Mouse (Mus musculus) CH12.LX (cell line): ENCODE results near the gene Gatd1. TPM values are rescaled to one million over a fixed set of nuclear protein-coding genes. Genes with fewer than 3 reads are reported as not detected.

Source experiments
- DNase-seq: peaks from one replicate; pipeline ENCODE4 v3.0.0-alpha.2; 2013; ENCODE audit errors: extremely low read depth
- H3K27ac ChIP-seq: 2 replicates; pipeline ENCODE4 v1.5.1; 2012; ENCODE audit warnings: low read depth, mild to moderate bottlenecking, control low read depth, moderate library complexity; ENCODE audit not compliant: insufficient read depth
- H3K27me3 ChIP-seq: replicated peaks from 2 replicates; pipeline ENCODE3; 2012; ENCODE audit warnings: inconsistent platforms
- H3K36me3 ChIP-seq, 2 experiments: replicated peaks in 1 of 2; 2 replicates each; pipeline versions ENCODE3 to v1.6.1; 2012; ENCODE audit warnings: inconsistent platforms in 1 of 2, low read length in 1 of 2, mild to moderate bottlenecking in 1 of 2, mixed read lengths in 1 of 2, moderate library complexity in 1 of 2; ENCODE audit not compliant: control insufficient read depth in 1 of 2, insufficient read depth in 1 of 2
- H3K4me1 ChIP-seq, 2 experiments: 2 replicates each; pipeline ENCODE4 v1.6.1; 2012; ENCODE audit warnings: inconsistent platforms in 1 of 2, moderate library complexity in 1 of 2; ENCODE audit not compliant: insufficient read depth in 2 of 2, control insufficient read depth in 1 of 2
- H3K4me2 ChIP-seq: 2 replicates; pipeline ENCODE4 v1.6.1; 2012; ENCODE audit warnings: low read depth, mild to moderate bottlenecking, control low read depth; ENCODE audit not compliant: poor library complexity, insufficient read depth, severe bottlenecking
- H3K4me3 ChIP-seq, 3 experiments: fragments of 150-350 bp in 1 of 3; sonication (generic) in 1 of 3; replicated peaks in 1 of 3; 2 replicates each; pipeline versions ENCODE3 to v1.5.1; 2011 to 2012; ENCODE audit warnings: low read depth in 2 of 3, low read length in 2 of 3, mild to moderate bottlenecking in 2 of 3, moderate library complexity in 2 of 3, control low read depth in 1 of 3, improper control_type of control experiment in 1 of 3, inconsistent platforms in 1 of 3, mixed read lengths in 1 of 3; ENCODE audit not compliant: poor library complexity in 1 of 3
- H3K79me2 ChIP-seq: replicated peaks from 2 replicates; pipeline ENCODE4 v1.6.1; 2012; ENCODE audit warnings: mild to moderate bottlenecking, moderate library complexity; ENCODE audit not compliant: control insufficient read depth, poor library complexity, insufficient read depth, severe bottlenecking; ENCODE audit errors: extremely low read depth
- H3K9ac ChIP-seq: 2 replicates; pipeline ENCODE4 v1.6.1; 2012; ENCODE audit warnings: low read depth, mild to moderate bottlenecking, control low read depth, moderate library complexity; ENCODE audit not compliant: insufficient read depth
- H3K9me3 ChIP-seq: replicated peaks from 2 replicates; pipeline ENCODE3; 2012; ENCODE audit warnings: low read length, inconsistent platforms, mixed read lengths
- CHD1 ChIP-seq: IDR thresholded peaks from 2 replicates; pipeline ENCODE4 v1.6.1; 2012; ENCODE audit warnings: low read depth, low read length, improper control_type of control experiment, inconsistent platforms
- CHD2 ChIP-seq: IDR thresholded peaks from 2 replicates; pipeline ENCODE4 v1.6.1; 2011; ENCODE audit warnings: low read length, improper control_type of control experiment
- HCFC1 ChIP-seq: IDR thresholded peaks from 2 replicates; pipeline ENCODE4 v1.6.1; 2012; ENCODE audit warnings: low read depth, mild to moderate bottlenecking, inconsistent platforms, low read length, improper control_type of control experiment
- JUND ChIP-seq: conservative IDR thresholded peaks from 2 replicates; pipeline ENCODE4 v1.6.1; 2011; ENCODE audit warnings: low read depth, low read length, improper control_type of control experiment
- MAFK ChIP-seq: IDR thresholded peaks from 2 replicates; pipeline ENCODE4 v1.6.1; 2011; ENCODE audit warnings: low read length, improper control_type of control experiment; ENCODE audit not compliant: insufficient replicate concordance
- NELFE ChIP-seq: IDR thresholded peaks from 2 replicates; pipeline ENCODE4 v1.6.1; 2011; ENCODE audit warnings: low read depth, low read length, improper control_type of control experiment
- NRF1 ChIP-seq: IDR thresholded peaks from 2 replicates; pipeline ENCODE4 v1.6.1; 2014; ENCODE audit warnings: low read depth, mild to moderate bottlenecking, inconsistent platforms, low read length, improper control_type of control experiment, moderate library complexity
- PAX5 ChIP-seq: IDR thresholded peaks from 2 replicates; pipeline ENCODE4 v1.6.1; 2012; ENCODE audit warnings: low read length, inconsistent platforms, mixed read lengths
- SIN3A ChIP-seq: IDR thresholded peaks from 2 replicates; pipeline ENCODE4 v1.6.1; 2012; ENCODE audit warnings: low read length, improper control_type of control experiment, inconsistent platforms
- SMC3 ChIP-seq: IDR thresholded peaks from 2 replicates; pipeline ENCODE4 v1.6.1; 2011; ENCODE audit warnings: low read depth, low read length, improper control_type of control experiment
- TBP ChIP-seq: conservative IDR thresholded peaks from 2 replicates; pipeline ENCODE4 v1.6.1; 2011; ENCODE audit warnings: low read depth, low read length, improper control_type of control experiment
- TCF12 ChIP-seq: IDR thresholded peaks from 2 replicates; pipeline ENCODE4 v1.6.1; 2014; ENCODE audit warnings: low read depth, mild to moderate bottlenecking, inconsistent platforms, low read length, improper control_type of control experiment
- UBTF ChIP-seq: IDR thresholded peaks from 2 replicates; pipeline ENCODE4 v1.6.1; 2012; ENCODE audit warnings: low read depth, mild to moderate bottlenecking, inconsistent platforms, low read length, improper control_type of control experiment, moderate library complexity
- ZC3H11A ChIP-seq: IDR thresholded peaks from 2 replicates; pipeline ENCODE4 v1.6.1; 2012; ENCODE audit warnings: low read depth, mild to moderate bottlenecking, inconsistent platforms, low read length, improper control_type of control experiment
- ZNF384 ChIP-seq: IDR thresholded peaks from 2 replicates; pipeline ENCODE4 v1.6.1; 2012; ENCODE audit warnings: low read depth, low read length, improper control_type of control experiment, inconsistent platforms
- dilution Hi-C: fragments of 300-500 bp; cut with MboI; formaldehyde crosslinking; loops from 2 replicates; pipeline ENCODE4 v1.14.3; 2020; ENCODE audit warnings: low sequenced_read_pairs; ENCODE audit not compliant: extremely low pct_unique_long_range_greater_than_20kb, extremely low pct_ligation_motif_present
- in situ Hi-C: fragments of 300-500 bp; cut with MboI; formaldehyde crosslinking; loops from 3 replicates; pipeline ENCODE4 v1.14.3; 2019; ENCODE audit warnings: low sequenced_read_pairs, low pct_ligation_motif_present, low pct_unique_long_range_greater_than_20kb, mixed read lengths
- polyA plus RNA-seq: library from polyadenylated mRNA; unstranded; fragments of >175 nt; gene quantifications from 2 replicates; pipeline ENCODE4 v1.2.1, GENCODE M21; 2012; ENCODE audit warnings: low read depth; ENCODE audit not compliant: insufficient read length
- total RNA-seq, 2 experiments: library from RNA; depleted of rRNA; stranded (reverse); fragments of 300-350 nt in 1 of 2; fragments of >200 nt in 1 of 2; gene quantifications; 2 replicates each; pipeline ENCODE4 v1.2.3; 2012 to 2014

The Gatd1 gene
- total and polyA plus RNA-seq, 3 experiments = 21.2 to 31.4 (median 29.6) TPM

- Histone ChIP-seq H3K4me1 (peaks cover 7 to 19% of the 10 kb centered on the region in 2 experiments), H3K9ac (no peak overlapping the region), H3K4me2 (no peak overlapping the region), H3K4me3 (no peak overlapping the region), H3K9me3 (peaks cover 5% of the 10 kb centered on the region), H3K36me3 (no peaks in the 10 kb centered on the region), H3K27ac (no peak overlapping the region), H3K27me3 (peaks cover 13% of the 10 kb centered on the region), H3K79me2 (no peaks in the 10 kb centered on the region)
- dilution Hi-C loops (no loop called here), in situ Hi-C loops (loop anchor here (10.0 to 25.0 kb wide), 2 partner anchors 100 to 377 kb away; partner anchors contain the start of gene Irf7)
- no peak for DNase-seq
- TF ChIP-seq ZC3H11A (no peak), NELFE (no peak), SIN3A (no peak), PAX5 (no peak), ZNF384 (no peak), MAFK (no peak)
These were observed 49.4 kb downstream of the Gatd1 start for GRCm38 (mm10) chr7:141364349-141365048.

GRCm38 (mm10) chr7:141363752-141364125, 50.2 kb downstream of the Gatd1 start:
- Histone ChIP-seq H3K9me3 (peaks cover 5% of the 10 kb centered on the region), H3K4me3 (no peak overlapping the region), H3K4me1 (peaks cover 7 to 16% of the 10 kb centered on the region in 2 experiments), H3K27me3 (peaks cover 14% of the 10 kb centered on the region), H3K79me2 (no peaks in the 10 kb centered on the region), H3K4me2 (no peak overlapping the region), H3K9ac (no peak overlapping the region), H3K27ac (no peak overlapping the region), H3K36me3 (no peaks in the 10 kb centered on the region)
- dilution Hi-C loops = no loop called here
- DNase-seq = no peak
- in situ Hi-C loops = loop anchor here (10.0 to 25.0 kb wide), 2 partner anchors 99 to 376 kb away; partner anchors contain the start of gene Irf7
- TF ChIP-seq JUND (no peak), HCFC1 (no peak), TCF12 (no peak), UBTF (no peak), SMC3 (no peak), TBP (no peak), ZNF384 (no peak), CHD1 (no peak), PAX5 (no peak), NELFE (no peak), NRF1 (no peak), CHD2 (no peak)
